Mouse (Mus musculus): ENCODE measurements around the gene Igsf9. TPM values are rescaled to one million over a fixed set of nuclear protein-coding genes. Genes with fewer than 3 reads are reported as not detected.
A peak's percentile ranks its signal among the peaks of the same experiment; 100 is the strongest.

The Igsf9 gene
- total and polyA plus RNA-seq, 3 experiments, result 0.38 TPM; not detected in 2

DNA sequence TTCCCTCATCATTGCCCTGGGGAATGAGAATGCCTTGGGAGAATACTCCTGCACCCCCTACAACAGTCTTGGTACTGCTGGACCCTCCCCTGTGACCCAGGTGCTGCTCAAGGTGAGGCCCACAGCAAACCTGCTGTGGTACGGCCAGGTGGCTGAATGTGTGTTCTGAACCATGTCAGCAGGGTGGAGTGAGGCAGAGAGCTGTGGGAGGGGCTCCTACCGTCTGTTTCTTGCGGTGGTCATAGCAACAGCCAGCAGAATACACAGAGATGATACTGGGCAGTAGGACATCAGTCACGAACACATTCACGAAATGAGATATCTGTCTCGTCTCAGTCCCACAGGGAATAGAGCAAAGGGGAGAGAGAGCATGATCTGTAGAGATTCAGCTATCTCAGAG, 11.9 kb downstream of the Igsf9 start:
- H3K36me3 ChIP-seq (replicated peaks), result no peaks in the 10 kb centered on the region

DNA sequence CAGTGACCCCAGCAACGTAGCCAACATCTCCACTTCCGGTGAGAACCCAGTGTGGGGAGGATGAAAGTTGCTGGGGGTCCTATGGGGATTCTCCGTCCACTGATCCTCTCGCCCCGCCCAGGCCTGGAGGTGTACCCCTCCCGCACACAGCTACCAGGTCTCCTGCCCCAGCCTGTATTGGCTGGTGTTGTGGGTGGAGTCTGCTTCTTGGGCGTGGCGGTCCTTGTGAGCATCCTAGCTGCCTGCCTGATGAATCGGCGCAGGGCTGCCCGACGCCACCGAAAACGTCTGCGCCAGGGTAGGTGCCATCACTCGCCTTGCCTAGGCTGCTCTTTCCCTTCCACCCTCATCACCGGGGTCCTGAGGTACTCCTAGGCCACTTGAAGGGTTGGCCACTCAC, 14.4 kb downstream of the Igsf9 start:
- ATAC-seq (ENCODE audit: extremely low read depth, insufficient number of reproducible peaks, low FRiP score, poor library complexity, severe bottlenecking) (no peak), DNase-seq (ENCODE audit: low spot score) (no peak)
- Histone ChIP-seq H3K9me3 (replicated peaks) (no peaks in the 10 kb centered on the region), H3K4me3 (ENCODE audit: low read depth, low read length) (no peak overlapping the region), H3K27me3 (ENCODE audit: insufficient read depth, low read length) (peaks cover 64% of the 10 kb centered on the region), H3K36me3 (replicated peaks) (no peaks in the 10 kb centered on the region), H3K4me1 (ENCODE audit: insufficient read depth, low read depth, low read length) (peaks cover 10% of the 10 kb centered on the region)
- no peak for TF ChIP-seq TAL1 (conservative IDR thresholded peaks at IDR 0.05; ENCODE audit: low read depth, low read length)
- no peak for TF ChIP-seq POLR2AphosphoS5 (IDR thresholded peaks at IDR 0.05; ENCODE audit: insufficient replicate concordance, low read depth, low read length)
- TF ChIP-seq GATA1 (IDR thresholded peaks at IDR 0.05; ENCODE audit: borderline replicate concordance, low read length), result no peak
- no peak for TF ChIP-seq CTCF (IDR thresholded peaks at IDR 0.05; ENCODE audit: low read depth, low read length)
- TF ChIP-seq GATA2 (IDR thresholded peaks at IDR 0.05; ENCODE audit: borderline replicate concordance, low read depth, low read length), result no peak

More for the DNA sequence above, 11.9 kb downstream of the Igsf9 start:
- no peaks in the 10 kb centered on the region for H3K9me3 ChIP-seq (replicated peaks)
- H3K27me3 ChIP-seq (ENCODE audit: insufficient read depth, low read length), result peaks cover 74% of the 10 kb centered on the region
- ATAC-seq (ENCODE audit: extremely low read depth, insufficient number of reproducible peaks, low FRiP score, poor library complexity, severe bottlenecking) (no peak), DNase-seq (ENCODE audit: low spot score) (no peak)
- peaks cover 7% of the 10 kb centered on the region; the same call in 1 of the 2 replicates for H3K4me1 ChIP-seq (ENCODE audit: insufficient read depth, low read depth, low read length)
- H3K4me3 ChIP-seq (ENCODE audit: low read depth, low read length), result no peak overlapping the region
- no peak for TF ChIP-seq CTCF (IDR thresholded peaks at IDR 0.05; ENCODE audit: low read depth, low read length)
- no peak for TF ChIP-seq TAL1 (conservative IDR thresholded peaks at IDR 0.05; ENCODE audit: low read depth, low read length)
- no peak for TF ChIP-seq POLR2AphosphoS5 (IDR thresholded peaks at IDR 0.05; ENCODE audit: insufficient replicate concordance, low read depth, low read length)
- TF ChIP-seq GATA1 (IDR thresholded peaks at IDR 0.05; ENCODE audit: borderline replicate concordance, low read length), result no peak
- TF ChIP-seq GATA2 (IDR thresholded peaks at IDR 0.05; ENCODE audit: borderline replicate concordance, low read depth, low read length), result no peak

DNA sequence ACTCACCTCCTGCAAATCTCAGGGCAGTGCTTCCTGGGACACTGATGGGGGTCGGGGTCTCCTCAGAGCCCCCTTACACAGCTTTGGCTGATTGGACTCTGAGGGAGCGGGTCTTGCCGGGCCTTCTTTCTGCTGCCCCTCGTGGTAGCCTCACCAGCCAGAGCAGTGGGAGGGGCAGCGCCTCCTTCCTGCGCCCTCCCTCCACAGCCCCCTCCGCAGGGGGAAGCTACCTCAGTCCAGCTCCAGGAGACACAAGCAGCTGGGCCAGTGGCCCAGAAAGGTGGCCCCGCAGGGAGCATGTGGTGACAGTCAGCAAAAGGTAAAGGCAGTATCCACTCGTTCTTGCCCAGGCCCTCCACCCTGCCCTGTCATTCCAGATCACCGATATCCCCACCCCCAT, 15.8 kb downstream of the Igsf9 start:
- Histone ChIP-seq H3K36me3 (replicated peaks) (peaks cover 9% of the 10 kb centered on the region), H3K4me1 (ENCODE audit: insufficient read depth, low read depth, low read length) (peaks cover 22% of the 10 kb centered on the region)
- no peak for ATAC-seq (ENCODE audit: extremely low read depth, insufficient number of reproducible peaks, low FRiP score, poor library complexity, severe bottlenecking)

DNA sequence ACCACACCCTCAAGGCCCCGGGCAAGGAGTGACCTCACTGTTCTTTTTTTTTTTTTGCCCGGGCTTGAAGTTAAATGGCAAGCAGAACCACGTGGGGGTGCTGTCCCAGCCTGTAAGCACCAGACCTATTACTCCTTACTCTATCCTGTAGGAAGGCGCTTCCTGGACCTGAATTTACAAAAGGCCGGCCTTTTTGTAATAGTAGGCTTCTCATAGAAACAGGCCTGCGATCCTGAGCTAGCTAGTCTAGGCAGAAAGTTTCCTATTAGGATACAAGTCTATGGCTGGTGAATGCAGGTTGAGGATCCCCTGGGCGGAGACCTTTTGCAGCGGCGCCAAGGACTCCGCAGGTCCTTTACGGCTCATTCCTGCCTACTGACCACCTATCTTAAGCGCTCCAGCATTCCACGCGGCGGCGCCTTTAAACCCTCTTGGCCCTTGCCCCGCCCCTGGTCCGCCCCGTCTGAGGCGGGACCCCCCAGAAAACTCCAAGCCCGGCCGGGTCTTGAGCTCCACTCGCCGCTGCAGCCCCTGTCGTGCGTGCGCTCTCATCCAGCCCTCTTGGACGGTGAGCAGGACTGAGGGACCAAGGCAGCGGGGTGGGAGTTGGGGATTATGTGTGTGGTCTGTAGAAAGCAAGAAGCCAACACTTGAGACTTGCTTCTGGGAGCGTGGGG, 18.3 kb downstream of the Igsf9 start, which contains the start of gene Tagln2:
Gene Tagln2, plus strand, starts transcription at position 283 of the 677 bp plus-strand sequence.
- Histone ChIP-seq H3K36me3 (replicated peaks) (peaks cover 33% of the 10 kb centered on the region), H3K27me3 (ENCODE audit: insufficient read depth, low read length) (peaks cover 29% of the 10 kb centered on the region), H3K4me3 (ENCODE audit: low read depth, low read length) (peak within 1 kb of the TSS; percentile 75), H3K9me3 (replicated peaks) (no peaks in the 10 kb centered on the region), H3K4me1 (ENCODE audit: insufficient read depth, low read depth, low read length) (peaks cover 46% of the 10 kb centered on the region)
- ATAC-seq (ENCODE audit: extremely low read depth, insufficient number of reproducible peaks, low FRiP score, poor library complexity, severe bottlenecking) (peak; percentile 58), DNase-seq (ENCODE audit: low spot score) (peak; percentile 91)
- TF ChIP-seq GATA2 (IDR thresholded peaks at IDR 0.05; ENCODE audit: borderline replicate concordance, low read depth, low read length), result no peak
- TF ChIP-seq GATA1 (IDR thresholded peaks at IDR 0.05; ENCODE audit: borderline replicate concordance, low read length), result no peak
- TF ChIP-seq POLR2AphosphoS5 (IDR thresholded peaks at IDR 0.05; ENCODE audit: insufficient replicate concordance, low read depth, low read length), result no peak
- TF ChIP-seq CTCF (IDR thresholded peaks at IDR 0.05; ENCODE audit: low read depth, low read length), result no peak
- TF ChIP-seq TAL1 (conservative IDR thresholded peaks at IDR 0.05; ENCODE audit: low read depth, low read length), result no peak

More for the DNA sequence above, 15.8 kb downstream of the Igsf9 start:
- no peak for DNase-seq (ENCODE audit: low spot score)
- Histone ChIP-seq H3K27me3 (ENCODE audit: insufficient read depth, low read length) (peaks cover 51% of the 10 kb centered on the region), H3K9me3 (replicated peaks) (no peaks in the 10 kb centered on the region), H3K4me3 (ENCODE audit: low read depth, low read length) (no peak overlapping the region)
- TF ChIP-seq GATA1 (IDR thresholded peaks at IDR 0.05; ENCODE audit: borderline replicate concordance, low read length), result no peak
- no peak for TF ChIP-seq CTCF (IDR thresholded peaks at IDR 0.05; ENCODE audit: low read depth, low read length)
- no peak for TF ChIP-seq TAL1 (conservative IDR thresholded peaks at IDR 0.05; ENCODE audit: low read depth, low read length)
- no peak for TF ChIP-seq POLR2AphosphoS5 (IDR thresholded peaks at IDR 0.05; ENCODE audit: insufficient replicate concordance, low read depth, low read length)
- no peak for TF ChIP-seq GATA2 (IDR thresholded peaks at IDR 0.05; ENCODE audit: borderline replicate concordance, low read depth, low read length)

DNA sequence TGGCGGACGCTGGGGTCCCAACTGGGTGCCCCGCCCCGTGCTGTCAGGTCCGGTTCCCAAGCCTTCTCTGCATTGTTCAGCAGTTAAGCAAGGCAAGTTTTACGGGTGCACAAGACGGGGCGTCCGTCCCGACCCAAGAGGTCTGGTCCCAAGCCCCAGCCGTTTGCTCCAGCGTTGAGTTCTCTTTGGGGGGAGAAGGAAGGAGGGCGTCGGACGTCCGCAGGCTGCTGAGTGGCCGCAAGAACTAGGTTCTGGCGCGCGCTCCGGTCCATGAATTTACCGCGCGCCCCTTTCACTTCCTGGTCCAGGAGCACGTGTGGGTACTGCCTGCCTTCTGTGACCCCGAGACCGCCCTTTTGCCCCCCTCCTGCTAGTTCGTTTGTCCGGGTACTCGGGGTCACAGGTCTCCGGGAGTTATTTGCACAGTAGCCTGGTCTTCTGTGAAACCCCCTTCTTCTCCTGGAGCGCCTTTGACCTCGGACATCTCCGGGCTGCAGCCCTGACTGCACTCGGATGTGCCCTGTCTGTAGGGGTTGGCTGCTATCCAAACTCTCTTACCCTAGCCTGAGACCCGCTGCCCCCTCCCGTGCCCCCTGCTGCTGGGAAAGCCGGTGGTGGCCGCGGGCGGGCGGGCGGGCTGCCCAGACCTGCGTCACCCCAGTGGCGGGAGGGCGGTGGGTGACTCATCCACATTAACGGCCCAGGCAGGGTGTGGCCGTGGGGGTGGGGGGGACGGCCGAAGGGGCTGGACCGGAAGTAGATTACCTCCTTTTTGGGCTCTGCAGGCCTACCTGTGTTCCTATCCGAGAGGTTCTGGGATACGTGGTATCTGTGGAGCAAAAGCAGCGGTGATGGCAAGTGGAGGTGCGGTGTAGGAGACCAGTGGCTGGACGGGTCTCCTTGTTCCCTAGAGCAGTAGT, 19.1 kb downstream of the Igsf9 start:
- Histone ChIP-seq H3K4me1 (ENCODE audit: insufficient read depth, low read depth, low read length) (peaks cover 54% of the 10 kb centered on the region), H3K36me3 (replicated peaks) (peaks cover 41% of the 10 kb centered on the region), H3K9me3 (replicated peaks) (no peaks in the 10 kb centered on the region), H3K27me3 (ENCODE audit: insufficient read depth, low read length) (peaks cover 23% of the 10 kb centered on the region), H3K4me3 (ENCODE audit: low read depth, low read length) (peak overlapping the region; percentile 75)
- peak; percentile 92 for DNase-seq (ENCODE audit: low spot score)
- TF ChIP-seq GATA1 (IDR thresholded peaks at IDR 0.05; ENCODE audit: borderline replicate concordance, low read length) (no peak), POLR2AphosphoS5 (IDR thresholded peaks at IDR 0.05; ENCODE audit: insufficient replicate concordance, low read depth, low read length) (no peak), CTCF (IDR thresholded peaks at IDR 0.05; ENCODE audit: low read depth, low read length) (no peak), TAL1 (conservative IDR thresholded peaks at IDR 0.05; ENCODE audit: low read depth, low read length) (no peak), GATA2 (IDR thresholded peaks at IDR 0.05; ENCODE audit: borderline replicate concordance, low read depth, low read length) (no peak)
- peak; percentile 50 for ATAC-seq (ENCODE audit: extremely low read depth, insufficient number of reproducible peaks, low FRiP score, poor library complexity, severe bottlenecking)

Measured in G1E (cell line).